Mouse (Mus musculus): ENCODE data around the gene Lamb1.

DNA sequence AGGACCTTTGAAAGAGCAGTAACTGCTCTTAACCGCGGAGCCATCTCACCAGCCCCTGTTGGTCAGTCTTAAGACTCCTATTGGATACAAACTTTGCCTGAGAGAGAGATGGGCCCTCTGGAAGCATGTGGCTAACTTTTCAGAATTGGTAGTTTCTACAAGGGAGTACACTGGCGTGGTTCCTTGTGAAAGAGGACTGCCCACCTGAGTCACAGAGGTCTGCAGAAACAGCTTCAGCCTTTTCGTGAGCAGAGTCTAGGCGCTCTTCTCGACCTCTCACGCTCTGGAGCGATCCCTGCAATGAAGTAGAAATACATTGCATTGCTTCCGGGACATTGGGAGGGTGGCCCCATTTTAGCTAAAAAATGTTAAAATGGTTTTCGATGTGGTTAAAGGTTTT lies 5.3 kb downstream of the Lamb1 start:
- no peak for TF ChIP-seq CTCF (IDR thresholded peaks at IDR 0.05; ENCODE audit: low read depth)
- TF ChIP-seq EP300 (optimal IDR thresholded peaks at IDR 0.05), result no peak

Data from stomach, postnatal 0 days (tissue).